Mouse (Mus musculus) liver, embryonic 14.5 days (tissue): ENCODE measurements around the gene Zc3h12d.
"Not testable (repeated sequence)": the region's sequence is repeated elsewhere in the genome, so short reads cannot be mapped to it uniquely, and the experiment has no call there.

Source experiments
- CTCF ChIP-seq: IDR thresholded peaks from 2 replicates; pipeline ENCODE4 v1.5.1; 2016; ENCODE audit warnings: antibody characterized with exemption, low read depth, control low read depth
- EP300 ChIP-seq: IDR thresholded peaks from 2 replicates; pipeline ENCODE4 v1.6.1; 2016; ENCODE audit warnings: antibody characterized with exemption, low read depth

GRCm38 (mm10) chr10:7880283-7880682, 48.0 kb downstream of the Zc3h12d start:
- not testable (repeated sequence) for TF ChIP-seq CTCF, EP300
